Mouse (Mus musculus) adrenal gland, adult (tissue): ENCODE measurements at regions not wholly inside any gene's neighbourhood (a gene's known extent, or its start where the extent isn't known, plus 50 kb on each side); places are given as distances from the start of the nearest gene placed in this dataset.
"Not testable (repeated sequence)": the region's sequence is repeated elsewhere in the genome, so short reads cannot be mapped to it uniquely, and the experiment has no call there.

Source experiments
- DNase-seq, 2 experiments: peaks; one replicate each; pipeline ENCODE4 v3.0.0; 2022 to 2023; ENCODE audit warnings: low spot score in 1 of 2; ENCODE audit not compliant: inconsistent age in 2 of 2

DNA sequence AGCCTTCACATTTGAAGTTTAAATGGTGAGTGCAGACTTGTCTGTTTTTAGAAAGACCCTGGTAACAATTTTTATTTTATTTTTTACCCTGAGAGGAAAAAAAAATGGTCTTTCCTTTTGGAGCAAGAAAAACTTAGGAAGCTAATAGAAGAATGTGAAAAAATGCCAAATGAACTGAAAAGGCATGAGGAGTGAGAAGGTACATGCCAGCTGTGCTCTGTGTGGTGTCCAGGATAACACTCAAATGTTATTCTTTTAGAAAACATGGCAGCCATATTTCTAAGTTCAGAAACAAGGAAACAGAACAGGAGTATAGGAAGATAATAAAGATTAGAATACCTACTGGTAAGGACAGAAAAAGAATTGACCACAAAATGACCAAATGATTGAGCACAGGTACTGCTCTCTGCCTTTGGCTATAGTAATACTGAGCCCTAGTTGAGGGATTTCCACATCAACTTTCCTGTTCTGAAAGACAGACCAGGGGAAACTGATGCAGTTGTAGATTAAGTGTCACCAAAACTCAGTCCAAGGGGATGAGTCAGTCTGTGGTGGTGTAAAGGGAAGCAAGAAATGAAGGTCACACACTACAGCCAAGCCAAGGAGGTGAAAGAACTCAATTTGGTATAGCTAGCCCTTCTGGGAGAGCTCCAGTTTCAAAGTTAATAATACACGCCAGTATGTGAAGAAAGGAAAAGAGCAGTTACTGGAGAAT is 758.5 kb downstream of the Robo2 start:
- DNase-seq, result no peak

DNA sequence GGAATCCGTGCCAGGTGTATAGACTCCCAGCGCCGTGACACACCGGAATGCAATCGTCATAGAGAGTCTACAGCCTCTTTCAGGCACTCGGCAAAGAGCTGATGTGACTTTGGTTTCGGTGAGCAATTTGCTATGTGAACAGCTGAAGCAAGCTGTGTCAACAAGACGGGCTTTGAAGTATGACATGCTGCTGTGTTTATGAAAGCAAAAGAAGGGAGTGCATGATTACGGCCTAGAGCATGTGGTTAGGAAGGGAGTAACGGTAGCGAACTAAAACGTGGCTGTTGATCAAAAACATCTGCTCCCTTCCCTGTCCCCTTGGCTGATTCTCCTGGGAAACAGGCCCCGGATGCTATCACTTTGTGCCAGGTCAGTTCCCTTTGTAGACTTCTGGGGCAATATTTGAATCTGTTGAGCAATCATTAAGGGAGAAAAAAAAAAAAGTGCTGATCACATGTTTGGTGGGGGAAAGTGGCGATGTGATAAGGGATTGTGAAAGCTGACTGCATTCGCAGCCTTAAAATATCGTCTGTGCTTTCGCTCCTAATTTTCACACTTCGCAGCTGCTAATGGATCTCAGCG is 764.3 kb downstream of the Robo2 start:
- peak; percentile 5 to 59 for DNase-seq

DNA sequence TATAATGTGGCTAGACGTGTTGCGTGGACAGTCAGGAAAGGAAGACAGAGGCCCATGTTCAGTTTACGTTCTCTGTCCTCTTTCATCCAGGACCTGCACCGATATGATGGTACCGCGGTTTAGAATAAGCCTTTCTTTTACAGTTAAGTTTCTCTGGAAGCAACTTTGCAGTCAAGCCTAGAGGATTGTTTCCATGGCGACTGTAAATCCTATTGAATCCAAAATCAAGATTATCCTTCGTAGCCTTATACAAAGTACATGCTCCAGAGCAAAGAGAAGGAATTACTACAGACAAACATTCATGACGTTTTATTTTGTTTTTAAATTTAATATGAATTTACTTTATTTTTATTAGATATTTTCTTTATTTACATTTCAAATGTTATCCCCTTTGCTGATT is 798.6 kb downstream of the Robo2 start:
- no peak for DNase-seq

DNA sequence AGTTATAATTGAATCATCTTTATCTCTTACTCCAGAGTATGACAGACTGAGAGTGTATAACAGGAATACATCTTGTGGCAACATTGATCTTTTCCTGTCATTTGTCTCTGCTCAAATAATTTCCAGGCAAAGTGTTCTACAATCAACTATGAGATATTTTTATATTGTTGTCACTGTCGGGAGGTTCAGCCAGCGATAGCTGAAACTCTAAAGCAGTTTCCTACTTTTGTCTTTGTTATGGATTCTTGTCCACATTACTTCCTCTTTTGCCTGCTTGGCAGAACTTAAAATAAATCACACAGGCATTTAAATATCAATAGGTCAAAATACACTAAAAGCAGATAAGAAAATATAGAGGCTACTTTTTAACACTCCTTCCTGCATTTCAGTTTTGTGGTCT is 820.2 kb downstream of the Robo2 start:
- DNase-seq, result no peak

DNA sequence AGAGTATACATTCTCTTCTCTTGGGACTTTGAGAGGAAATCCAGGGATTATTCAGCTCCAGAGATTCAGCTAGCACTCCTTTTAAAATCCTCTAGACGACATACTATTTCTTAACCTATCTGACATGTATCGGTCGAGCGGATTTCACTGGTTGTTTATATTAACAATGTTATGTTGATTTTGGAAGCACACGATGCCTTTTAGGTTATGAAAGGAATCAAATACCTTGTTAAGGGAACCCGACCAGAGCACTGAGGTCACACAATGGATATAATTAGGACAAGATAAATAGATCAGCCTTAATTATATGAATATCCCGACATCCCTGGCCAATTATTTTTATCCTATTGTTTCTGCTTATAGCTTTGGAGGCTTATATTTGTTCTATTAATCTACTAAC is 850.4 kb downstream of the Robo2 start:
- DNase-seq, result no peak

DNA sequence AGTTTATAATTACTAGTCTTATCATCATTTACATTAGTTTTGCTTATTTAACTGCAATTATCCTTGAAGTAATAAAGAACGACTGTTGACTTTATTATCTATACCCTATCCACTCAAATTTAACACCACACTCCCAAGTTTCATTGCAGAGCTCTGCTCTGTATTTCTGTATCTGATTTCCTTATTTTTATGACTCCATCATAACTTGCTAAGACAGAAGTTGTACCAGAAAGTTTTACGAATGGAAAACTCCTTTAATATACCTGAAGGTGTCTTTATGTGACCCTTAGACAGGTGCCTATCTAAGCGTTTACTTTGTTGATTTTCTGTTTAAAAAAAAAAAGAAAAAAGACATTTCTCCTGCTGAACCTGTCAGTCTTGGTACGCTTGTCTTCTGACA is 854.7 kb downstream of the Robo2 start:
- no peak for DNase-seq

DNA sequence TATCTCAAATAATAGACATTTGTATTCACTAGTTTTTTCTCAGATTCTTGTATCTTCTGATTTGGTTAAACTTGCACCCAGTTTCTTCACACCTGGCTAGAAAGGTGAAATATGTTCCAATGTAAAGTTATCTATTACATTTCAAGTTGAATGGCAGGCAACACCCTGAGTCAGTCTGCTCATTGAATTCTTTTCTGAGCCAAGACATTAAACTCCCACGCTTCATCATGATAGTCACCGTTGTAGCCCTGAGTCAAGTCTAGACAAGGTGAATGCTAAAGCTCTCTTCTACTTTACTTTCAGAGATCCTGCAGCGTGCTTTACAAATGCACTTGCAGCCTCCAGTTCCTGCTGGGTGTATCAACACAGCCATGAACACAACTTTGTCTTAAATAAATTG is 868.0 kb downstream of the Robo2 start:
- no peak for DNase-seq

DNA sequence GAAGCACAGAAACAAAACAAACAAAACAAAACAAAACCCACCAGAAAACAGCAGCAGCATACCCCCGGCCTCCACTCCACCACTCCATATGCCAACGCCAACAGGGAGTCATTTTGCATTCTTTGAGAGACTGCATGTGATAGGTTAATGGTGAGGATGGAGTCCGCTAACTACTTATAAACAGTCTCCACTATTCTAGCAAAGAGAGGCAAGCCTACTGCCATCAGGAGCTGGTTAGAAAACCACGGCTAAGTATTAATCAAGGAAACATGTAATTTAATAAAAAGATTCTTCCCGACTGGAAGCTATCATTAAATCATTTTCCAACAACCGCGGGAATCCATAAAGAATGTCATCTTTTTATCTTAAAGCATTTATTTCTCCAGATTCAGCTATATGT is 873.6 kb downstream of the Robo2 start:
- DNase-seq, result no peak

DNA sequence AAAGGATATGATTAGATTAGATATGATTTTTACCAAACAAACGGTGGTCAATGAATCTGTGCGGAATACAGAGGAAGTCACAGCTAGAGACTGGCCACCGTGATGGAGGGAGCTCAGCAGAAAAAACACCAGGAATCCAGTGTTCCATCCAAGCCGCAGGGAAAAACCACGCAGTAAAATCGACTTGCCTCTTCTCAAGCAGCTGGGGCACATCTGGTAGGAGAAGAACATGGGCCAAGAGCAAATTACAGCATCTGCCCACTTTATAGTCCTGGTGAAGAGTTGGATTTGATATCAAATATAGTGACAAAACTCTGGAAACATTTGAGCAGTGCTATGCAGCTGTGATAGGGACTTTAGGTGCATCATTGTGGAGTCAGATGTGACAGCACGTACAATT is 874.1 kb downstream of the Robo2 start:
- no peak for DNase-seq

DNA sequence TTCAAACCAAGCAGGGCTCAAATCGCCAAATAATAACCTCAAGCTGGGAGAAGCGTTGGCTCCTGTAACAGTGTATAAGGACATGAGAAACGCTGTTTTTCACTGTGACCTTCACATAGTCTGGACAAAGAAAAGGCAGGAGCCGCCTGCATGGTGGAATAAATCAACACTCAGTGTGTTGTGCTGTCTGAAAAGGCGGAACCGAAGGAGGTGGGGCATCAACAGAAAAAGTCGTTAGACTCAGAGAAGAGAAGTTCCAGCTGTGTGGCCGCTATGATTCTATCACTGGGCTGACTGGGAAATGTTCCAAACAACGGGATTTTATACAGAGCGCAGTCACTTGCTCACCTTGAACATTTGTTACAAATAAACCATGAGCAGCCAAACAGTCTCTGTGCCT is 881.4 kb downstream of the Robo2 start:
- peak; percentile 4 to 71 for DNase-seq

DNA sequence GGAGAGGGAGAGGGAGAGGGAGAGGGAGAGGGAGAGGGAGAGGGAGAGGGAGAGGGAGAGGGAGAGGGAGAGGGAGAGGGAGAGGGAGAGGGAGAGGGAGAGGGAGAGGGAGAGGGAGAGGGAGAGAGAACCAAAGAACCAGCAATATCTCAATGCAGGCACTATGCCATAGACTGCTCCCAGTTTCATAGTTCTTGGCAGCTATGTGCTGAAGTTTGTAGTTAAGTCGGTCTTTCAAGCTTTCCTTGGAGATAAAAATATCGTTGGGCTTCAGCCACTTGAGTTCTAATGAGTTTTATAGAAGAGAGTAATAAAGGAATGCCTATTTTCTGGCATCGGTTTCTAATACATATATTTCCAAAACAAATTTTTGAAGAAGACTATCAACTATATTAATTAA is 888.7 kb downstream of the Robo2 start:
- not testable (repeated sequence) for DNase-seq

DNA sequence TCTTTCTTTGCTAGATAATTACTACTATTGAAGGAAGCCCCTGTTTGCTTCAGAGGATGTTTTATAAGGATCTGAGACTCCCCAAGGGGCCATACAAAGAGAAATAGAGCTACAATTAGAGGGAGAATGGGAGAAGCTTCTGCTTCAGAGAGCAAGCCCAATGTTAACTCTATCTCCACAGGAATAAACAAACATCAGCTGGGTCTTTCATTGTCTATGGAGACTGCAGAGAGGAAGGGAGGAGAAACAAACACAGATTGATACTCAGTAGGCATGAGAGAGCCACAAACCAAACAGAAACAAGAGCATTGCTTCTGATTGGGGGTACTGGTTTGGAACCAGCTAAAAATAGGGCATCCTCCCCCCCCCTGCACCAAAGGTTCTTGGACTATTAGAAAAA is 906.9 kb downstream of the Robo2 start:
- DNase-seq, result no peak

DNA sequence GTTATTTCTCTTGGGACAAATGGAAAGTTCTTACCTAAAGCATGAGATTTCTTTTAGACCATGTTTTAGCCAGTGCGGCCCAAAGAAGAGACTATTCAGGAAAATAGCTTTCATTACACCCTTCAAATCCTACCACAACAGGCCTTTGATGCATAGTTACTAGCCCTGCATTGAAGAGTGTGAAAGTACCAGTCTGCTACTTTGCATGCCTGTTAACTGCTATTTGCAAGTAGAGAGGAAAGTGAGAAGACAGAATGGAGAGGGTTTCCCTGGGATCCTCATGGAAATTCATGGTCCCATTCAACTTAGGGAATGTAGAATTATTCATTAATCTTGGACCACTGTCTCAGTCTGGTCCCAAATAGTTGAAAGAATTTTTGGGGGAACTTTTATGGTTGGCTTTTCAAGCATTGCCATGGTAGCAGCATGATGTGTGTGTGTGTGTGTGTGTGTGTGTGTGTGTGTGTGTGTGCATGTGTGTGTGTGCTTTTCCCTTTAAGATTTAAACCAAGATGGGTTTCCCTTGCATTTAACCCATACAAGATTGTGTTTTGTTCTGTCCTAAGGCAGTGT is 912.9 kb downstream of the Robo2 start:
- DNase-seq, result no peak

DNA sequence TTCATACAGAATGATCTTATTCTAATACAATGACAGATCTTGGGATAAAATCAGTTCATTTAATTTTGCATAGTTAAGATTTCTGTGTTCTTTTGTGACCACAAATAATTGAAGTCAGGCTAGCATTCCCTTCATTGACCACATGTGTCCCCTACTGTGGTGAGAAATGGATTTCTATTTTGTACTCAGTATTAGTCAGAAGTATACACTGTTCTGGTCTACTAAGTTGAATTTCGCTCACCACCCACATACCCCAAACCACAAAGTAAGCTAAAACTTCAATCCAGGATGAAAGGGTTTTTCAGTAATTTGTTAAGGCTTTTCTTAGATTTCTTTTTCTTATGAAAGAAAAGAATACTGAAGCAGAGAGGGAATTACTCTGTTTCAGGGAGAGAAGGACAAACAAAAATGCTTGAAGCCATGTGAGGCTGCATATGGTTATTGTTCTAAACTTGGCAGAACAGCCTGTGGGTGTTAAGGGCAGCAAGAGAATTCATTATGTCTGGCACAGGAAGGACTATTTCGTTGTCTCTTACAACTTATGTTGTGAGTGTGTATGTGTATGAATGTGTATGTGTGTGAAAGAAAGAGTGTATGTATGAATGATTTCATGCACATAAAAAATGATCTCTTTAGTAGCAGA is 928.3 kb downstream of the Robo2 start:
- DNase-seq, result no peak

DNA sequence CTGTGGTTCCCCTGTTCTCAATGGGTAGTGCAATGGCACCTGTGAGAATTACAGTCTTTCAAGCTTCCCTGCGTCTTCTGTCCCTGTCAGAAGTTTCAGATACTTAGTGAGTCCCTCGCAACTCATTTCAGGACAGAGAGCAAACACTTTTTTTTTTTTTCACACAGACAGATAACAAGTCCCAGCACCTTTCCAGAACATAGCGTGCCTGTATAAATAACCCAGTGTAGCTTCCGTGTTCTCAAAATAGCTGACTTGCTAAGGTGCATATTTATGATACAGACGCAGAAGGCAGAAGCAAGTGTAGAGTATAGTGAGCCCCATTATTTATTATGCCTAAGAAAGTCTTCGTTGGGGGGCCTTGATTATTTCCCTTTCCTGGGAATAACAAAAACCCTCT is 929.4 kb downstream of the Robo2 start:
- DNase-seq, result no peak

DNA sequence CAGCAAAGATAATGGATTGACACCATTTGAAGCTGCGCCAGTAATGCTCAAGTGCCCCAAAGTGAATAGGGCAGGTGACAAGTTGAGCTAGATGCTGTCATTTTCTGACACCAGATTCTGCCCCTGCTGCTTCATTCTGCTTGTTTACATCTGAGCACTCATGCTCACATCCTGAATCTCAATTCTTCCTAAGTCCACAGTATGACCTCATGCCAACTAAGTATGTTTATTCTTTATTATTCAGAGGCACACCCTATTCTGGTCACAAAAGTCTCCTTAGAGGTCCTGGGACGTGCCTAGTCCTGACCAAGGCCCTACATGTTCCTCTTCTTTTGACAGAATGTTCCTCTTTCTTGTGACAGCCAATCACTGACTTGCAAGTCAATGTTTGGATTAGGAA is 938.1 kb downstream of the Robo2 start:
- DNase-seq, result no peak

DNA sequence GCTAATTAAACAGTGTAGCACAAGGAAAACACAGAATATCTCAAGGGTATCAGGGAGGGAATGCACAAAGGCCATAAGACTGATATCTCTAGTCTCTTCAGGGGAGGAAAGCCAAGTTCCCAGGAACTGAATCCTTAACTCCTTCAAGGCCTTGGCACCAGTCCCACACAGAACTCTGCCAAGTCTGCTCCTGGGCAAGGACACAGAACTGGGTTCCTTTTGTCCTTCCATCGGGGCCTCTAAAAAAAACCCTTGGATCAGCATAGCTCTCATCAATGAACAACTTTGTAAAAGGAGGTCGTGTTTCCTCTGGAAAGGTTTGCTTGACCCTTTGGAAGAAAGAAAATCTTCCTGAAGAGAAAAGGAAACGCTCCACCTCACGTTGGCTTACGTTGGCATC is 940.1 kb downstream of the Robo2 start:
- DNase-seq, result peak; percentile 56 to 77

DNA sequence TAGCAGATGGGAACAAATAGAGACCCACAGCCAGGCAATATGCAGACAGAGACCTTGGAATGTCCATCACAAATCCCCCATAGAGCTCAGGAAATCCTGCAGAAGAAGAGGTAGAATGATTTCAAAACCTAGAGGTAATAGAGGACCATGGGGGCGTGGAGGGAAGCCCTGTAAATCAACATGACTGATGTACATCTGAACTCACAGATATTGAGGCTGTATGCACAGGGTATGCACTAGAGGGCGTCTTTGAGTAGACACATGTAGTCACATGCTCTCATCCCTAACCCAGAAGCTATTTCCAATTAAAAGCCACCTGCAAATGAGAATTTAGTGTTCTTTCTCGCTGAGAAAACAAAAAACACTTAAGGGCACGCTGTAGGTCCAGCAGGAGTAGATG is 941.1 kb downstream of the Robo2 start:
- DNase-seq, result peak in 1 of 2 experiments; percentile 27

DNA sequence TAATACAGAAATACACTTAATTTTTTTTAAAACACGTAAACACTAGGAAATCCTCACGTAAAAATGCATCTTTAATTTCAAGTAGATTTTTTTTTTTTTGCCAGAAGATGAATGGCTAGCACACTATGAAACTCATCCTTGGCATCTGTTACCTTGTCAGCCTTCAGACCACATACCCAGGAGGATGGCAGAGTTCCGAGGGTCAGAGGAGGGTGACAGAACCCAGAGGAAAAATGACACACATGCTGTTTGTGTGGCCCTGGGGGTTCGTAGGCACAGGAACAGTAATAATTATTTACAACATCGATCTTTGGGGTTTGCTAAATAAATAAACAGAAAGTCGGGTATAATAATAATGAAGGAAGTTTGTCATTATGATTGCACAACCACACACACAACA is 945.3 kb downstream of the Robo2 start:
- no peak for DNase-seq

DNA sequence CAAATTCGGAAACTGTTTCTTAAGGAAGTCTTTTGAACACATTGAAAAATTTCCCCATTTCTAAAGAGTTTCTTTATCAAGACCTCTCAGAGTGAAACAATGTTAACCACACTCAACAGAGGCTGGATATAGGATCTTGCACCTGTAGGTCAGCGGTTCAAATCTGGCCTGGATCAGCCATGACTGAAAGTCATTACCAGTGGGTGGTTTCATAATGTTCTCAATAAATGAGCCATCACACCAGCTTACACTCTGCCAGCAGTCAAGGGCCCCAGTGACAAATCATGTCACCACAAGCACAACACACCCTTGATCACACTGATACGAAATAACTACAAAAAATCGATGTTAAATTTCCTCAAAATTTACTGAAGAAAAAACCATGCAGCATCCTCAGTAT is 949.1 kb downstream of the Robo2 start:
- no peak for DNase-seq

DNA sequence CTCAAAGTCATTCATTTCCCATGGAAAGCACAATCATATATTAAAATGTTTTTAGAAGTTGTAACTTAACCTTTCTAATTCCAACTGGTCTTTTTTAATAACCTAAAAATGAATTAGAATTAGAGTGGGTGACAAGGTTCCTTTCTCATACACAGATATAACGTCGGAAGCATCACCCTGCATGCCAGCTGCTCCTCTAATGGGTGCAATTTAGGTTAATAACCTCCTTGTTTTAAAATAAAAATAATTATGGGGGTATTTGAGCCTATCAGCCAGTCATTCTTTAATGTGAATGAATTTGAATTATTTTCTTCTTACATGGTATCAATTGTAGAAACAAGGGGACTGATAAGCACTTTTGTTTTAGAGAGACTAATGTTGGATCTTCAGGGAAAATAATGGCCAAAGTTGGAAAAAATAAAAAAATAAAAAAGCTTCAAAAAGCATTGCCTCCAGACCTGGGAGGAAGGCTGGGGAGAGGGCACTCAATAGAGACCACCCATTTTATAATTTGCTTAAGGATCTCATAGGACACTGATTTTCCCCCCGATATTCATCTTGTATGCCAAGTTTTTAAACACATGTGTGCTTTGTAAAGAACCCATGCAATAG is 960.9 kb downstream of the Robo2 start:
- no peak for DNase-seq

DNA sequence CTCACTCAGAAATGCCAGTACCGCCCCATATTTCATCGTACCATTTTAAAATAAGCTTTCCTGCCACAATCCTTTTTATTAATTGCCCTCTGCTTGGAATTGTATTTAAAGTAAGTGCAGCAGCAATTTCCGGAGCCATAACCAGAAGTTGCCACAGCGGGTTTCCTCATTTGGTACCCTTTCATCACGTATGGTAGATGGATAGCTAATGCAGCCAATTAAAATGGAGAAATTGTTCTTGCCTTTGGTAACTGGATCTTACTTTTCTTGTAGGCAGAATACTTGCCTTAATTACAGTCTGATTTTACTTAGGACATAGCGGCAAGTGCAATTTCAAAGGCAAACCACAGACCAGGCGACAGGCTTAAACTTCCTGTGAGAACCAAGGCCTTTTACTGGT is 961.8 kb downstream of the Robo2 start:
- no peak for DNase-seq
